Mouse (Mus musculus) left cerebral cortex, postnatal 25 days (tissue): ENCODE results near the gene Gm40193. TPM values are rescaled to one million over a fixed set of nuclear protein-coding genes. Genes with fewer than 3 reads are reported as not detected.
A peak's percentile ranks its signal among the peaks of the same experiment; 100 is the strongest.
"Not testable (repeated sequence)": the region's sequence is repeated elsewhere in the genome, so short reads cannot be mapped to it uniquely, and the experiment has no call there.

ENCODE experiments used
- DNase-seq, 2 experiments: peaks; one replicate each; pipeline ENCODE4 v3.0.0; 2022; ENCODE audit warnings: low spot score in 2 of 2, mixed read lengths in 1 of 2
- intact Hi-C: fragments of 180-260 bp; cut with DNase I; formaldehyde crosslinking; loops from one replicate; pipeline ENCODE4 v1.15.1; 2025
- total RNA-seq, 2 experiments: library from RNA; stranded (reverse); gene quantifications; 2 replicates each; pipeline ENCODE4 v1.2.3; 2021

Gene Gm40193
- total RNA-seq, 2 experiments from 2014 or later, result not detected

- intact Hi-C loops, result no loop called here
- no peak for DNase-seq
Observed at GRCm38 (mm10) chr11:70551526-70551925, 18.8 kb upstream of the Gm40193 start.

GRCm38 (mm10) chr11:70544496-70544895, 11.8 kb upstream of the Gm40193 start:
- intact Hi-C loops, result no loop called here
- no peak for DNase-seq

- DNase-seq, result peak in 1 of 2 experiments; percentile 28
- intact Hi-C loops, result no loop called here
Observed at GRCm38 (mm10) chr11:70541415-70541814, 8.7 kb upstream of the Gm40193 start.

- intact Hi-C loops, result loop anchor here (1.0 kb wide), 1 partner anchor 21 kb away; the partner anchor contains the start of gene Mink1
- no peak for DNase-seq
Observed at GRCm38 (mm10) chr11:70540928-70541327, 8.2 kb upstream of the Gm40193 start.

GRCm38 (mm10) chr11:70539877-70540587, 7.3 kb upstream of the Gm40193 start, which contains the start of gene Pld2:
TSS of gene Pld2 (plus strand) at chr11:70540064.
- intact Hi-C loops, result loop anchor here (1.0 kb wide), 1 partner anchor 22 kb away; the partner anchor contains the start of gene Mink1
- DNase-seq, result peak; percentile 76 to 77

GRCm38 (mm10) chr11:70539423-70539822, 6.7 kb upstream of the Gm40193 start:
- DNase-seq, result no peak
- intact Hi-C loops, result no loop called here

GRCm38 (mm10) chr11:70531065-70531464, 1.7 kb downstream of the Gm40193 start:
- intact Hi-C loops, result not testable (repeated sequence)

GRCm38 (mm10) chr11:70528610-70529009, 4.1 kb downstream of the Gm40193 start:
- no peak for DNase-seq
- intact Hi-C loops, result no loop called here

More at GRCm38 (mm10) chr11:70531065-70531464, 1.7 kb downstream of the Gm40193 start:
- not testable (repeated sequence) for DNase-seq

GRCm38 (mm10) chr11:70526211-70526610, 6.5 kb downstream of the Gm40193 start:
- DNase-seq, result no peak
- intact Hi-C loops, result no loop called here

GRCm38 (mm10) chr11:70525726-70526125, 7.0 kb downstream of the Gm40193 start:
- intact Hi-C loops, result loop anchor here (1.0 kb wide), 1 partner anchor 36 kb away; no protein-coding TSS in a partner anchor
- no peak for DNase-seq

- intact Hi-C loops, result loop anchor here (1.0 kb wide), 1 partner anchor 36 kb away; no protein-coding TSS in a partner anchor
- peak; percentile 93 to 98 for DNase-seq
Observed at GRCm38 (mm10) chr11:70525184-70525678, 7.5 kb downstream of the Gm40193 start, which contains the start of gene Psmb6. TSS of gene Psmb6 (plus strand) at chr11:70525367.

- DNase-seq, result no peak
- intact Hi-C loops, result loop anchor here (1.0 kb wide), 1 partner anchor 37 kb away; no protein-coding TSS in a partner anchor
Observed at GRCm38 (mm10) chr11:70524782-70525181, 8.0 kb downstream of the Gm40193 start.

- intact Hi-C loops, result not testable (repeated sequence)
Observed at GRCm38 (mm10) chr11:70523306-70523989, 9.3 kb downstream of the Gm40193 start.

GRCm38 (mm10) chr11:70520178-70520769, 12.5 kb downstream of the Gm40193 start:
- no peak for DNase-seq
- intact Hi-C loops, result no loop called here

More at GRCm38 (mm10) chr11:70523306-70523989, 9.3 kb downstream of the Gm40193 start:
- not testable (repeated sequence) for DNase-seq

- DNase-seq, result no peak
Observed at GRCm38 (mm10) chr11:70518923-70519322, 13.8 kb downstream of the Gm40193 start, which contains the start of gene Gltpd2. TSS of gene Gltpd2 (plus strand) at chr11:70519196.

GRCm38 (mm10) chr11:70518436-70518835, 14.3 kb downstream of the Gm40193 start:
- intact Hi-C loops, result loop anchor here (5.0 kb wide), 1 partner anchor 239 kb away; no protein-coding TSS in a partner anchor
- no peak for DNase-seq

More at GRCm38 (mm10) chr11:70518923-70519322, 13.8 kb downstream of the Gm40193 start, which contains the start of gene Gltpd2:
- intact Hi-C loops, result loop anchor here (5.0 kb wide), 1 partner anchor 238 kb away; no protein-coding TSS in a partner anchor

GRCm38 (mm10) chr11:70516352-70516751, 16.4 kb downstream of the Gm40193 start:
- peak in 1 of 2 experiments; percentile 39 for DNase-seq
- intact Hi-C loops, result loop anchor here (2.0 to 5.0 kb wide), 2 partner anchors 88 to 241 kb away; no protein-coding TSS in a partner anchor

- no peak for DNase-seq
- intact Hi-C loops, result no loop called here
Observed at GRCm38 (mm10) chr11:70514288-70514687, 18.5 kb downstream of the Gm40193 start, which contains the start of gene Vmo1. TSS of gene Vmo1 (minus strand) at chr11:70514616.

GRCm38 (mm10) chr11:70513520-70513919, 19.2 kb downstream of the Gm40193 start:
- intact Hi-C loops, result no loop called here
- no peak for DNase-seq
